Mouse (Mus musculus) midbrain, embryonic 13.5 days (tissue): ENCODE results near the gene Ceacam19. TPM values are rescaled to one million over a fixed set of nuclear protein-coding genes. Genes with fewer than 3 reads are reported as not detected.

Experiments used
- ATAC-seq: fragments of 200-750 bp; cut with Nextera tagmentation; 2 replicates; pipeline ENCODE4 v1.8.0; 2017; ENCODE audit warnings: mild to moderate bottlenecking, moderate TSS enrichment, moderate library complexity
- H3K27ac ChIP-seq: fragments of 300-500 bp; sonication (generic); 2 replicates; pipeline ENCODE4 v1.5.1; 2015; ENCODE audit warnings: inconsistent platforms, mild to moderate bottlenecking, moderate library complexity
- H3K27me3 ChIP-seq: fragments of 300-500 bp; sonication (generic); 2 replicates; pipeline ENCODE4 v1.6.1; 2015; ENCODE audit warnings: mild to moderate bottlenecking, inconsistent platforms
- H3K36me3 ChIP-seq: fragments of 300-500 bp; sonication (generic); 2 replicates; pipeline ENCODE4 v1.6.1; 2015; ENCODE audit warnings: mild to moderate bottlenecking, inconsistent platforms
- H3K4me1 ChIP-seq: fragments of 300-500 bp; sonication (generic); replicated peaks from 2 replicates; pipeline ENCODE4 v1.6.1; 2015; ENCODE audit warnings: inconsistent platforms
- H3K4me2 ChIP-seq: fragments of 300-500 bp; sonication (generic); replicated peaks from 2 replicates; pipeline ENCODE4 v1.6.1; 2015; ENCODE audit warnings: moderate library complexity, mild to moderate bottlenecking, inconsistent platforms
- H3K4me3 ChIP-seq: fragments of 300-500 bp; sonication (generic); replicated peaks from 2 replicates; pipeline ENCODE4 v1.5.1; 2015; ENCODE audit warnings: mild to moderate bottlenecking, inconsistent platforms
- H3K9ac ChIP-seq: fragments of 300-500 bp; sonication (generic); replicated peaks from 2 replicates; pipeline ENCODE4 v1.6.1; 2015; ENCODE audit warnings: mild to moderate bottlenecking, inconsistent platforms
- H3K9me3 ChIP-seq: fragments of 300-500 bp; sonication (generic); 2 replicates; pipeline ENCODE4 v1.6.1; 2016; ENCODE audit warnings: mild to moderate bottlenecking, inconsistent platforms
- WGBS: fragments of 180-500 bp; shearing (Covaris S2); methylation state at CpG from one replicate; pipeline ENCODE4 v1.1.7; 2015; 5-methylcytosine and 5-hydroxymethylcytosine counted together
- polyA plus RNA-seq: library from polyadenylated mRNA; unstranded; fragments of >200 nt; fragmentation: Nextera tagmentation; extraction: Ambion mirVana; gene quantifications from 2 replicates; pipeline ENCODE4 v1.2.1, GENCODE M21; 2015

The Ceacam19 gene
- polyA plus RNA-seq, 1 experiment from 2014 or later = not detected

GRCm38 (mm10) chr7:19875948-19876682, 11.7 kb downstream of the Ceacam19 start:
- no peaks in the 10 kb centered on the region for H3K27me3 ChIP-seq
- H3K27ac ChIP-seq = no peak overlapping the region
- WGBS = 52% methylated on average over 13 of the region's 13 CpGs
- H3K9me3 ChIP-seq = no peaks in the 10 kb centered on the region
- H3K36me3 ChIP-seq = no peaks in the 10 kb centered on the region
- no peak overlapping the region for H3K4me2 ChIP-seq
- H3K4me3 ChIP-seq = no peak overlapping the region
- ATAC-seq = peak; percentile 46
- no peaks in the 10 kb centered on the region for H3K4me1 ChIP-seq
- H3K9ac ChIP-seq = no peak overlapping the region

DNA sequence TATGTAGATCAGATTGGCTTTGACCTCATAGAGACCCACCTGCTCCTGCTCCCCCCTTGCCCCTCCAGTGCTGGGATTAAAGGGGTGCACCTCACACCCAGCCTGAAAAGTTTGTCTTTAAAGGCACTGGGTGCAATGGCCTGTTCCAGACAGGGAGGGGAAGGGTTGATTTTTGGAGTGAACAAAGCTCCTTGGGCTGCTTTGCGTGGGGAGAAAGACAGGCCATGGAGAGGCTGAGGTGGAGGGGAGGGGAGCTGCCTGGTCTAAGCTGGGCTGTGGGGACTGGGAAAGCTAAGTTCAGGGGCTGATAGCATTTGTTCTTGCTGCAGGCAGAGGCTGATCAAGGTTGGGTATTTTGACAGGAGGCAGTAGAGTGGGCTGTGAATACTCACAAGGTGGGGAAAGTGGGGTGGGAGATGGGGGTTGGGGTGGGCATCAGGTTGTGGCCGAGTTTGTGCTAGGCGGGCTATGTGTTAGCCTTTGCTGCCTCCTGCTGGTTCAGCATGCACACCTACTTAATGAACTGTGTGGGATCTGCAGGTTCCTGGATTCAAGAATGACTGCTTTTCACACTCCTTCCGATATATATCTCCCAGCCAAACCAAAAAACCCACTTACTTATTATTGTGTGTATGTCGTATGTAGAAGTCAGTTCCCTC, 15.7 kb downstream of the Ceacam19 start:
- no peak for ATAC-seq
- Histone ChIP-seq H3K4me1 (no peaks in the 10 kb centered on the region), H3K9ac (no peak overlapping the region), H3K27ac (no peak overlapping the region), H3K9me3 (no peaks in the 10 kb centered on the region), H3K27me3 (no peaks in the 10 kb centered on the region), H3K36me3 (no peaks in the 10 kb centered on the region), H3K4me2 (no peak overlapping the region), H3K4me3 (no peak overlapping the region)
- WGBS = 48% methylated on average over 5 of the region's 5 CpGs

DNA sequence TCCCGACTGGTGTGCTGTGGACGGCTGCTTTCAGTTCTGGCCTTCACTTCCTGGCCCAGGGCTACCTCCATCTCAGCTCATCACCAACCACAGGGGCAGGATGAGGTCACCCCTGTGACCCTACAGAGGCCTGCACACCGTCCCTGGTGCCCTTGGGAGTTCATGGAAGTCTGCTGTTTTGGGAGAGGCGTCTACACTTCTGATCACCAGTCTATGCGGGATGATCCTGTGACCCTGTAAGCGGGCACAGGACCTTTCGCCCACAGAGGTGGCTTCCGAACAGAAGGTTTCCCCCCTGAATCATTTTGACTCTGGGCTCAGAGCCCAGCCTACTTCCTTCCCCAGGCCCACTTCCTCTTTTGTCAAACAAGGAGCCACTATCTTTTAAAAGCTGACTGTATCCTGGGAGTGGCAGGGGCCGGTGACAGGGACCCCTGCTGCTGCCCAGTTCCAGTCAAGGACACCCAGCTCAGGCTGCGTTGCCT, 16.6 kb downstream of the Ceacam19 start:
- Histone ChIP-seq H3K36me3 (no peaks in the 10 kb centered on the region), H3K9ac (no peak overlapping the region), H3K4me2 (no peak overlapping the region), H3K4me1 (no peaks in the 10 kb centered on the region), H3K27me3 (no peaks in the 10 kb centered on the region), H3K9me3 (no peaks in the 10 kb centered on the region), H3K4me3 (no peak overlapping the region), H3K27ac (no peak overlapping the region)
- 77% methylated on average over 10 of the region's 10 CpGs for WGBS
- no peak for ATAC-seq

DNA sequence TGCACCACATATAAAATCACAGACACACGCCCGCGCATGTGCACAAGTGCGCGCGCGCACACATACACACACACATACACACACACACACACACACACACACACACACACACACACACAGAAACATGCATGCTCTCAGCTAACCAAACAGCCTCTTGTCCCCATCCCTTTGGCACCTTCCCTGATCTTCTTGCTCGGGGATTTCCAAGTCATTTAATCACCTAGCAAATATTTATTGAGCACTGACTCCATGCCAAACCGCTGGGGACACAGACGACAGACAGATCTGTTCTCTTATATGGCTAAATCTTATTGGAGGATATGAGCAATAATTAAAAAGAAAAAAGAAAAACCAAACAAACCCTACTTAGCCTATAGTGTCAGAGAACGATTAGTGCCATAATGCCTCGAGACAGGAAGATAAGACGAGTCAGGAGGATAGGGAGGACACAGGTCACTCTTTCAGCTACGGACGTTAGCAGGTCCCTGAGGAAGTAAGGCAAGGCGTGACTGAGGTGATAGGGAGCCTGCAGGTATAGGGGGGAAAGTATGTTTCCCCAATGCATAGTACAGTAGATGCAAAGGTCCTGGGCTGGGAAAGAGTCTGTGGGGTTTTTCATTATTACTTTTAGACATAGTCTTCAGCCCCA, 19.9 kb downstream of the Ceacam19 start:
- H3K36me3 ChIP-seq = no peaks in the 10 kb centered on the region
- H3K27ac ChIP-seq = no peak overlapping the region
- H3K4me2 ChIP-seq = no peak overlapping the region
- WGBS = 92% methylated on average over 16 of the region's 16 CpGs
- no peak overlapping the region for H3K9ac ChIP-seq
- H3K27me3 ChIP-seq = no peaks in the 10 kb centered on the region
- no peak overlapping the region for H3K4me3 ChIP-seq
- H3K4me1 ChIP-seq = no peaks in the 10 kb centered on the region
- no peaks in the 10 kb centered on the region for H3K9me3 ChIP-seq
- ATAC-seq = no peak

DNA sequence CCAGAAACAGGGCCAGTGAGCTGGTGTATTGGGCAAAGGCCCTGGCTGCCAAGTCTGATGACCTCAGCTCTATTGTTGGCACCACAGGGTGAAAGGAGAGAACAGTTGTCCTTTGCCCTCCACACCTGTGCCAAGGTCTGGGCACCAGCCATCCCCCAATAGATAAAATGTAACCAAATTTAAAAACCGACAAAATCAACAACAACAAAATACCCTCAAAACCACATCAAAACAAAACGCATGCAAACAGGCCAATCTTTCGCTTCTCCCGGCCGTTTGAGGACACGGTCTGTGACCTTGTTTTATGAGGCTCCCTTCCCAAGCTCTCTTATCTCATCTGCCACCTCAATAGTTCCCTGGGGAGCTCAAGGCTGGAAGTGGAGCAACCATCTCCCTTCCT, 21.3 kb downstream of the Ceacam19 start:
- 86% methylated on average over 6 of the region's 6 CpGs for WGBS
- H3K4me1 ChIP-seq = no peaks in the 10 kb centered on the region
- ATAC-seq = no peak
- no peak overlapping the region for H3K4me3 ChIP-seq
- no peak overlapping the region for H3K9ac ChIP-seq
- H3K36me3 ChIP-seq = no peaks in the 10 kb centered on the region
- no peaks in the 10 kb centered on the region for H3K9me3 ChIP-seq
- H3K27ac ChIP-seq = no peak overlapping the region
- H3K4me2 ChIP-seq = no peak overlapping the region
- H3K27me3 ChIP-seq = no peaks in the 10 kb centered on the region

DNA sequence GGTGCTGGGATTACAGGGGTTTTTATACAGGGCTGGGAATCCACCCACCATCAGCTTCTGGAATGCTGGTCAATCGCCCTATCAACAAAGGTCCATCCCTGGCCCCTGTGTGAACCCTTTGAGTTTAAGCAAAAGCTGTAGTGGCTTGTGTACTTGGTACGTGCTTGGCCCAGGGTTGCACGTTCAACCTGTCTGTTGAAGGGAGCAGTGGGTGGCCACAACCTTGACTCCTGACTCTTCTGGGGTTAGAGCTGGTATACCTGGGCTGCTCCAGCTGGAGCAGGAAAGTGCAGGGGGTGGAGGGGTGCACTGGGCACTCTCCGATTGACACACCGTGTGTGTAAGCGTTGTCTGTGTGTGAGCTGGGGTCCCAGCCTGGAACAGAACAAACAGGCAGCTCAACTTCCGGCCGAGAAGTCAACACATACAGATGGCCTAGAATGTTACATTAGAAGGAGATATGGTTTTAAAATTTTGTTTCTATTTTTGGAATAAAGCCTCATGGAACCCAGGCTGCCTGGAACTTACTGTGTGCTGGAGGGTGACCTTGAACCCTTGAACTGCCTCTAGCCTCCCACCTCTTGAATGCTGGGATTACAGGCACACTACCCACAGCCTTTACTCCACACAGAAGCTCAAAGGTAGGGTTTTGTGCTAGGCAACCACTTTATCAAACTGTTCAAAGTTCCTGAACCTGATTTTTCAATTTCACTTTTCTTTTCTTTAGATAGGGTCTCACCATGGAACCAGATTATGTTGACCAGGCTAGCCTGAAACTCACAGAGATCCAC, 22.3 kb downstream of the Ceacam19 start:
- Histone ChIP-seq H3K4me2 (no peak overlapping the region), H3K27ac (no peak overlapping the region), H3K4me3 (no peak overlapping the region), H3K9me3 (no peaks in the 10 kb centered on the region), H3K9ac (no peak overlapping the region), H3K36me3 (no peaks in the 10 kb centered on the region), H3K27me3 (no peaks in the 10 kb centered on the region), H3K4me1 (no peaks in the 10 kb centered on the region)
- no peak for ATAC-seq
- WGBS = 88% methylated on average over 8 of the region's 8 CpGs

DNA sequence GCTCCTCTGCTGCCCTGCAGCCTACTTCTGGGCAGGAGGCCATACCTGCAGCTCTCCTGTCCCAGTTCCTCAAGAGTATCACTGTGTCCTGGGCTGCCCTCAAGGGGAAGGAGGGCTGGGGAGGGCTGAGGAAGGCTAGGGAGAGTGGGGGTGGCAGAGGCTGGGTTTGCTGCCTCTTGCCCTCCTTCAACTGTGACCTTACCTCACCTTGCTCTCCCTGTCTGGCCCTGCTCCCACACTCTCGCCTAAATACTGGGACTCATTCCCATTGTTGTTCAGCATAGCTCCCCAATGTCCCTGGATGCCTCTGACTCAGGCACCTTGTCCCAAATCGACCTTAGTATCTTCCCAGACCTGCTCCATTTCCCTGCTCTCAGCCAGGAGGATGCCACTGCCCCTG, 23.5 kb downstream of the Ceacam19 start:
- H3K27ac ChIP-seq = no peak overlapping the region
- no peak overlapping the region for H3K9ac ChIP-seq
- no peaks in the 10 kb centered on the region for H3K9me3 ChIP-seq
- 43% methylated on average over 2 of the region's 2 CpGs for WGBS
- no peaks in the 10 kb centered on the region for H3K4me1 ChIP-seq
- no peaks in the 10 kb centered on the region for H3K27me3 ChIP-seq
- ATAC-seq = no peak
- H3K4me2 ChIP-seq = no peak overlapping the region
- H3K36me3 ChIP-seq = no peaks in the 10 kb centered on the region
- no peak overlapping the region for H3K4me3 ChIP-seq

DNA sequence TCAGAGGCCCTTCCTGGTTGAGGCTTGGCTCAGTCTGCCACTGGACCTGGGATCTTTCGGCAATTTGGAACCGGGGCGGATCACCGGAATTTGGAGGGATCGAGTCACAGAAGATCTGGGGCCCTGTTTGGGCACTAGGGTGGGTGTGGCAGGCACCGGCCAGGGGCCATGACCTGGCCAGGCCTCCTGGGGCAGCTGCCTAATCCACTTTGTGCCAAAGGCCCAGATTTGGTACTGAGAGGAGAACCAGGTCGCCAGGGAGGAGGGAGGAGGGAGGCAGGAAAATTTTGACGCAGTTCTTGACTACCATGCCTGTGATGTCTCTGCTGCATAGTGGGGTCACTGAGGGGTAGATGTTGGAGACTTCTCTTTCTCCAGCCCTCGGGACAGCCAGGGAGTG, 26.6 kb downstream of the Ceacam19 start, which contains the start of gene Ceacam16:
TSS of gene Ceacam16 (minus strand) at position 101 of the 400 bp plus-strand sequence.
- H3K27ac ChIP-seq = no peak within 1 kb of the TSS
- no peak within 1 kb of the TSS for H3K4me2 ChIP-seq
- no peaks in the 10 kb centered on the region for H3K27me3 ChIP-seq
- 84% methylated on average over 9 of the region's 9 CpGs for WGBS
- H3K4me3 ChIP-seq = no peak within 1 kb of the TSS
- H3K4me1 ChIP-seq = no peaks in the 10 kb centered on the region
- H3K9me3 ChIP-seq = no peaks in the 10 kb centered on the region
- ATAC-seq = no peak
- no peaks in the 10 kb centered on the region for H3K36me3 ChIP-seq
- H3K9ac ChIP-seq = no peak within 1 kb of the TSS

GRCm38 (mm10) chr7:19859740-19860139, 28.0 kb downstream of the Ceacam19 start:
- H3K4me1 ChIP-seq = no peaks in the 10 kb centered on the region
- H3K9ac ChIP-seq = no peak overlapping the region
- no peak overlapping the region for H3K27ac ChIP-seq
- no peaks in the 10 kb centered on the region for H3K27me3 ChIP-seq
- H3K36me3 ChIP-seq = no peaks in the 10 kb centered on the region
- no peak overlapping the region for H3K4me2 ChIP-seq
- H3K4me3 ChIP-seq = no peak overlapping the region
- 75% methylated on average over 10 of the region's 10 CpGs for WGBS
- ATAC-seq = no peak
- H3K9me3 ChIP-seq = no peaks in the 10 kb centered on the region

DNA sequence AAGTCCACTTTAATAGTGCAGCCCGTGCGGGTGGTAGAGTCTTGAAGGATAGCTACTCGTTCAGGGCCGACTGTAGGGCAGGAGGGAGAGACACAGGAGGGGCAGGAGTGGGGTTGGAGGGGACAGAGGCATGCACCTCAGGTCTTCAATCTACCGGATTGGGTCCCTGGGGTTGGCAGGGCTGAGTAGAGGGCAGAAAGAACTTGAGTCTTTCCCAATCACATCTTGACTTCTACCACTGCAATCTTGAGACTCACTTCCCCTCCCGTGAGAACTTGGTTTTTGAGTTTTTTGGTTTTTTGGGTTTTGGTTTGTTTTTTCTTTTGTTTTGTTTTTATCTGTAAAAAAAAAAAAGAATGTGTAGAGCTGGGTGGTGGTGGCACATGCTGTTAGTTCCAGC, 31.5 kb downstream of the Ceacam19 start:
- WGBS = 89% methylated on average over 6 of the region's 6 CpGs
- Histone ChIP-seq H3K36me3 (no peaks in the 10 kb centered on the region), H3K4me1 (0 out of 2 replicates have a peak, but pooled peaks cover 6% of the 10 kb centered on the region), H3K27me3 (peaks cover 15% of the 10 kb centered on the region; the same call in 1 of the 2 replicates), H3K4me2 (no peak overlapping the region), H3K9me3 (no peaks in the 10 kb centered on the region), H3K9ac (no peak overlapping the region), H3K4me3 (no peak overlapping the region), H3K27ac (no peak overlapping the region)
- ATAC-seq = no peak

- 87% methylated on average over 5 of the region's 5 CpGs for WGBS
- ATAC-seq = no peak
- Histone ChIP-seq H3K9ac (no peak overlapping the region), H3K4me2 (no peak overlapping the region), H3K9me3 (no peaks in the 10 kb centered on the region), H3K4me1 (0 out of 2 replicates have a peak, but pooled peaks cover 6% of the 10 kb centered on the region), H3K36me3 (no peaks in the 10 kb centered on the region), H3K4me3 (no peak overlapping the region), H3K27ac (no peak overlapping the region), H3K27me3 (peaks cover 18% of the 10 kb centered on the region)
Observed at GRCm38 (mm10) chr7:19855663-19856062, 32.1 kb downstream of the Ceacam19 start.
